Mouse (Mus musculus): Measurements from ENCODE around the gene Lancl2.
A peak's percentile ranks its signal among the peaks of the same experiment; 100 is the strongest.

Gene Lancl2

DNA sequence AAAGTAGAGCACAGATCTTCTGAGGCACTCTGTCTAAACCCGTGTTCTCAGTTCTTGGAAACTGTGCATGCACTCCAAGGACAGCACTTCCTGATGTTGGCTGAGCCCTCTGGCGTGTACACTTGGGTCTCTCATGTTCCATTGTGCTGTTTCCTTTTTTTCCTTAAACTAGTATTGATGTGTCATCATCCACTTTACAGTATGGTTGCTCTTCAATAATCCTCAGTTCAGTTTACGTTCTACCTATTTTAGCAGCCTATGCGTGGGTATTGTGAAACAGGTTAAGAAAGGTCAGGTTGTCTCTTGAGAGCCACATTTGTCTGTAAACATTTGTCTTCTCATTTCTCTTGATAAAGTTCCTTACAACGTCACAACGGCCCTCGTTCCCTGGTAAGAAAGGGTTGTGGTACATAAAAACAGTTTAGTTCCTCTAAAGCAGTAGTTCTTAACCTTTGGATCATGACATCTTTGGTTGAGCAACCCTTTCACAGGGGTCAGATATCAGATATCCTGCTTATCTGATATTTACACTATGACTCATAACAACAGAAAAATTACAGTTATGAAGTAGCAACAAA, 66.7 kb downstream of the Lancl2 start:
- DNase-seq, result no peak

GRCm38 (mm10) chr6:57770467-57771190, 68.3 kb downstream of the Lancl2 start:
- DNase-seq, result peak; percentile 83

DNA sequence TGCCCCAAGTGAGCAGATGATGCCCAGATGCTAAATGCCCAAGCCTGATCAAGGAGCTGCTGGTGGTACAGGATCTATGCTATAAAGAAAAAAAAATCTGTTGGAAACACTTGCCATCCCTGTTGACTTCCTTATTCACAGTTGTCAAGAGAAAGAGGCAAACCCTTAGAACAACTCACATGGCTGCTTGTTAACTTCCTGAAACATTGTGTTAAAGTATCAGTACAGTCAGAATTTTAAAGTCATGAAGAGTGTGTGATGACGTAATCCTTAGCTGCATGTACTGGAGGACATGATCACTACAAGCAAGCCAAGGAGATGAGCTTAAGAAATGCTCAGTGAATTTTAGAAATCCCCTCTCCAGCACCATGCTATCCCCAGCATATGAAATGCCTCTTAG, 71.5 kb downstream of the Lancl2 start:
- no peak for DNase-seq

GRCm38 (mm10) chr6:57780359-57780758, 78.0 kb downstream of the Lancl2 start:
- no peak for DNase-seq

DNA sequence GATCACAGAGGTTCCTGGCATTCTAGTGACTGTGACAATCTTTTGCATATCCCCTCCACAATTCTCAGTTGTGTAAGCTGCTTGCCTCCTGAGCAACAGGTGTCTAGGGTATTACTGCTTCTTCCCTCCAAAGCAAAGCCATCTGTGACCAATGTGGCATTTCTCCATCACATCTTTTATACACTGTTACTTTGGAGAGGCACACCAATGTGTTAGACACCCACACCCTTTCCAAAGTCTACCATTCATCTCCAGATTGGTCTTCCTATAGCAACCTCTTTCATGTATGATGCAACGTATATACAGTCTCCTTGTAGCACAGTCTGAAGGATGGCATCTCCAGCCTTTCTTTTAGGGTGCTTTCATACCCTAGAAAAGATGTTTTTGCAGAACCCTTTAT, 80.3 kb downstream of the Lancl2 start:
- DNase-seq, result no peak

DNA sequence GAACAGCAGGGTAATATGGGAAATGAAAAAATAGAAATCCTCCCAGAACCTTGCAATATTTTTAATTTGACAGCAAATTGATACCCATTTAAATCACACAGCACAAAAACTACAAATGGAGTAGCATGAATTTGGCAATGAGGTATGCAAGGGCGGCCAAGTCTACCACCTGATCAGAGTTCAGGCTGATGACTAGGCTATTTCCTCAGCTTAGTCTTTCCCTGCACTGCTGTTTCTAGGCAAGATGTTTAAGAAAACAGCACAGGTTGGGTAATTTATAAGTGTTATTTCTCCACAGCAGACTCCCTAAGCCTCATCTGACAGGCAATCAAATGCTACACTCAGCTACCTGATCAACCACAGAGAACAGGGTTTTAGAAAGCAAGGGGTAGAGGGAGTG, 81.9 kb downstream of the Lancl2 start:
- no peak for DNase-seq

- no peak for DNase-seq
Measured at GRCm38 (mm10) chr6:57787376-57787775, 85.0 kb downstream of the Lancl2 start.

Measured in retina, postnatal 1 day (tissue).